ENCODE assay signal across 9 mouse cellular contexts in genomic region chr12:65258212-65259138, GRCm38 (mm10). TPM values are rescaled to one million over a fixed set of nuclear protein-coding genes. Genes with fewer than 3 reads are reported as not detected.
DNase-seq lines count a peak whose midpoint lies in the region; ATAC-seq and TF ChIP-seq lines count a peak whose summit lies in the region.
"Had no signal": no experiment of that assay in that cellular context is flagged by ENCODE, and none has a peak within 500 bp of the region (broad histone marks: within the 10 kb centered on the region; RNA-seq: fewer than 3 reads in every experiment).

No protein-coding gene starts in this region.

- no peaks in the 10 kb centered on the region for H3K9me3 ChIP-seq in embryonic facial prominence, embryonic 11.5 days (replicated peaks; ENCODE audit: control insufficient read depth, low read length)
- no peaks in the 10 kb centered on the region; the same call in 1 of the 2 replicates for H3K9me3 ChIP-seq in midbrain, embryonic 16.5 days (replicated peaks; ENCODE audit: control insufficient read depth, low read length, poor library complexity, severe bottlenecking)

- ATAC-seq in embryonic facial prominence, embryonic 11.5 days (replicated peaks; ENCODE audit: insufficient number of reproducible peaks, low FRiP score, low TSS enrichment, low read depth) = no peak
- peak; percentile 80 for ATAC-seq in midbrain, embryonic 16.5 days
- ATAC-seq in erythroblast, adult 5-6 weeks (replicated peaks; ENCODE audit: low FRiP score, poor library complexity, severe bottlenecking) = no peak

- DNase-seq in left cerebral cortex, postnatal 4 days = peak; percentile 4
- DNase-seq in left cerebral cortex, adult 2 months (ENCODE audit: extremely low spot score in 1 of 2, low spot score in 2 of 2) = no peak
- DNase-seq in embryonic facial prominence, embryonic 11.5 days (ENCODE audit: low spot score) = peak; percentile 34
- DNase-seq in heart, postnatal 4 days = peak; percentile 26
- peak; percentile 35 to 65 for DNase-seq in kidney, postnatal 36 days
- DNase-seq in layer of hippocampus, adult 11-12 months (ENCODE audit: low spot score) = no peak

- no peak for TF ChIP-seq CTCF in left cerebral cortex, adult 2 months (IDR thresholded peaks at IDR 0.05)

- no peaks in the 10 kb centered on the region for H3K27me3 ChIP-seq in embryonic facial prominence, embryonic 11.5 days (ENCODE audit: control insufficient read depth, insufficient read depth, low read length)
- H3K27me3 ChIP-seq in midbrain, embryonic 16.5 days (ENCODE audit: control insufficient read depth, insufficient read depth, low read depth, low read length) = no peaks in the 10 kb centered on the region

- 50% methylated on average over 19 of the region's 19 CpGs for WGBS in embryonic facial prominence, embryonic 11.5 days
- WGBS in midbrain, embryonic 16.5 days = 37% methylated on average over 19 of the region's 19 CpGs

- no peaks in the 10 kb centered on the region for H3K36me3 ChIP-seq in embryonic facial prominence, embryonic 11.5 days (replicated peaks; ENCODE audit: control insufficient read depth, insufficient read depth, low read depth, low read length)
- H3K36me3 ChIP-seq in midbrain, embryonic 16.5 days (ENCODE audit: control insufficient read depth, insufficient read depth, low read length) = no peaks in the 10 kb centered on the region

- H3K9ac ChIP-seq in embryonic facial prominence, embryonic 11.5 days (replicated peaks; ENCODE audit: low read length) = no peak overlapping the region
- peak overlapping the region; percentile 15; the same call in 1 of the 2 replicates for H3K9ac ChIP-seq in midbrain, embryonic 16.5 days (ENCODE audit: low read depth, low read length)

- no peak overlapping the region for H3K4me2 ChIP-seq in embryonic facial prominence, embryonic 11.5 days (ENCODE audit: low read depth, low read length)
- H3K4me2 ChIP-seq in midbrain, embryonic 16.5 days (ENCODE audit: low read length) = peak overlapping the region; percentile 44

- no peak overlapping the region for H3K27ac ChIP-seq in left cerebral cortex, adult 2 months
- H3K27ac ChIP-seq in embryonic facial prominence, embryonic 11.5 days (replicated peaks; ENCODE audit: low read depth, low read length) = no peak overlapping the region
- H3K27ac ChIP-seq in midbrain, embryonic 16.5 days (ENCODE audit: low read length) = peak overlapping the region; percentile 31; the same call in 1 of the 2 replicates

- intact Hi-C loops in left cerebral cortex, postnatal 4 days (cut with DNase I) = no loop called here
- intact Hi-C loops in left cerebral cortex, adult 2 months (cut with DNase I) = loop anchor here (5.0 kb wide), 1 partner anchor 79 kb away; no protein-coding TSS in a partner anchor

- H3K4me1 ChIP-seq in embryonic facial prominence, embryonic 11.5 days (ENCODE audit: control insufficient read depth, insufficient read depth, low read length) = no peaks in the 10 kb centered on the region
- peaks cover 7% of the 10 kb centered on the region for H3K4me1 ChIP-seq in midbrain, embryonic 16.5 days (ENCODE audit: control insufficient read depth, insufficient read depth, low read length)

- no peak overlapping the region; the same call in 1 of the 2 replicates for H3K4me3 ChIP-seq in left cerebral cortex, adult 2 months
- no peak overlapping the region for H3K4me3 ChIP-seq in embryonic facial prominence, embryonic 11.5 days (ENCODE audit: low read depth, low read length)
- 0 out of 2 replicates have a peak overlapping the region, but pooled peaks have one; percentile 8 for H3K4me3 ChIP-seq in midbrain, embryonic 16.5 days (ENCODE audit: low read depth, low read length)

RNA-seq across cellular contexts. Expression of gene Wdr20rt, which starts 33.2 kb away (rescaled TPM):
- total RNA-seq in left cerebral cortex, postnatal 4 days (2021) = not detected
- not detected for total RNA-seq in left cerebral cortex, adult 2 months (2021)
- not detected in 2 replicates for polyA plus RNA-seq in embryonic facial prominence, embryonic 11.5 days (2014; fragmentation: Nextera tagmentation; extraction: Ambion mirVana)
- not detected for total RNA-seq in heart, postnatal 4 days (2021)
- polyA plus RNA-seq in midbrain, embryonic 16.5 days (2015; fragmentation: Nextera tagmentation; extraction: Ambion mirVana) = not detected in 2 replicates
- not detected in 2 replicates for total RNA-seq in erythroblast, adult 5-6 weeks (2015; ENCODE audit: low replicate concordance)
- not detected in 2 replicates for total RNA-seq in erythroblast, adult 5-6 weeks (2017; ENCODE audit: low replicate concordance)
- total RNA-seq: left cerebral cortex, adult 18-20 months had no signal

Comparison
In these comparisons a context has a peak if more than half of its experiments do, and no peak if none do; other contexts are left out.
1. DNase-seq: peak in left cerebral cortex, postnatal 4 days (single experiment), embryonic facial prominence, embryonic 11.5 days (single experiment), heart, postnatal 4 days (single experiment) and kidney, postnatal 36 days (2 of 2); none in left cerebral cortex, adult 2 months (0 of 2) and layer of hippocampus, adult 11-12 months (single experiment).